Mouse (Mus musculus) v-Abl transformed pro-B cells (cell line): ENCODE data around the gene Rab4b.

Experiments used
- in situ Hi-C, 2 experiments: fragments of 400-800 bp; cut with MboI; formaldehyde crosslinking; loops; one replicate each; pipeline ENCODE4 v1.15.1; 2025; ENCODE audit not compliant: unreplicated experiment in 2 of 2

Gene Rab4b

DNA sequence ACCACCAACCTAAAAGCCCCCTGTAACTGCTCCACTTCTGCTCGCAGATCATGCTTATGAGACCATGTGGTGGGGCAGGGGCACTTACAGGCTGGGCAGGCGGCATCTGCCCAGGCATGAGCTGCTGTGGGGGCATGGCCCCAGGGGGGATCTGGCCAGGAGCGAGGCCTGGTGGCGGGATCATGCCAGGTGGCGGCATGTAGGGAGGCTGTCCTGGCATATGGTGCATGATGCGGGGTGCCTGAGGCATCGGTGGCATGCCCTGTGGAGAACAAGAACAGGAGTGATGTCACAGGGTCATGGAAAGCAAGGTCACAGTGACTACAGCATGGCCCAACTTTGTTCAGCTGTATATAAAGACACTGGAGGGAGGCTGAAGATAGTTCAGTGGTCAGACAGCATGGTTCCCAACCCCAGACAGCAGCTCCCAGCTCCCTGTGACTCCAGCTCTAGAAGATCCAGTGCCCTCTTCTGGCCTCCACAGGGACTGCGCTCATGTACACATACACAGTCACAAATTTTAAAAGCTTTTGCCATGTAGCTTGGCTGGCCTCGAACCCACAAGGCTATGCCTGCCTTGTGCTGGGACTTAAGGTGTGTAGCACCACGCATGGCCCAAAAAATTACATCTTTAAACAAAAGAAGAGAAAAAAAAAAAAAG is 10.7 kb upstream of the Rab4b start:
- in situ Hi-C loops: loop anchor here (5.0 to 25.0 kb wide), 2 partner anchors 38 to 398 kb away; partner anchors contain the start of genes Akt2 (in 1 of the 2) and Itpkc (in 1 of the 2)

DNA sequence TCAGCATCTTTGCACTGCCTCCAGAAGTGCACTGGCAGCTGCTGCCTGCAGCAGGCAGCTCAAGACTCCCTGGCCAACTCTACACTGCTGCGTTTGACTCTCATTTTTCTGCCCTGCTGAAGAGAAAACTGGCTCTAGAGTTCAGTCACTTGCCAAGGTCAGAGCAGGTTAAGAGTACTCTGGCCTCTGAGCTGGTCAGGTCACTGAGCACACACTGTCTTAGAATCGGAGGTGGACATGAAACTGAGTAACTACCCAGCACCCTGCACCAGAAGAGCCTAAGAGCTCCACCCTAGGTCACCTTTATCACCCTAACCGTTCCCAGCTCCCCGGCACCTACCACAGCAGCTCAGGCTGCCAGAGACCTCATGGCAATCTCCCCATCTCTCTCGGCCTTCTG is 7.3 kb upstream of the Rab4b start:
- in situ Hi-C loops: loop anchor here (5.0 to 25.0 kb wide), 2 partner anchors 41 to 401 kb away; partner anchors contain the start of genes Akt2 (in 1 of the 2) and Itpkc (in 1 of the 2)

DNA sequence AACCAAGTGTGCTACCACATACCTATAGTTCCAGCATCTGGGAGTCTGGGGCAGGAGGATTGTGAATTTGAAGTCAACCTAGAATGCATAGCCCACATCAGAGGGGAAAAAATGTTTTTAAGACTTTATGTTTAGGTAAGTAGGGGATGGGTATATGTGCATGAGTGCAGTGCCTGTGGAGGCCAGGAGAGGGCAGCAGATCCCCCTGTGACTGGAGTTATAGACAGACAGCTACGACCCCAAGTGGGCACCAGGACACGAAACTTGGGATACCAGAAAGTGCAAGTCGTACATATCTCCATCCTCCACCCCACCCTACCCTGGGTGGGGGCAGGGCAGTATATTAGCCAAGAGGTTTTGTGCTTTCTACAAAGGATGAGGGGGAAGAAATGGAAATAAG is 6.3 kb upstream of the Rab4b start:
- in situ Hi-C loops: loop anchor here (5.0 to 25.0 kb wide), 2 partner anchors 42 to 402 kb away; partner anchors contain the start of genes Akt2 (in 1 of the 2) and Itpkc (in 1 of the 2)

DNA sequence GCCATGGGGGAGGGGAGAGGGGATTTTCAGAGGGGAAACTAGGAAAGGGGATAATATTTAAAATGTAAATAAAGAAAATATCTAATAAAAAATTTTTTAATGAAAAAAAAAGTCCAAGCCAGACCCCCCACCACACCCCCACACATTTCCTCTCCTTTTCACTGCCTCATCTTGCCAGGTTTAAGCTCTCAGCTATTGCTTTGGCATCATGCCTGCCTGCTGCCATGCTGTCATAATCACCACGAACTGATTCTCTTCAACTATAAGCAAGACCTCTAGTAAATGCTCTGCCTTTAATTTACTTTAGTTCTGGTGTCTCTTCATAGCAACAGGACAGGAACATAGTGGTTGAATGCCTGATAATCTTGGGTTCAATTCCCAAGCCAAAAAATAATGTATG is 3.8 kb upstream of the Rab4b start:
- in situ Hi-C loops: loop anchor here in 1 of 2 experiments (25.0 kb wide), 1 partner anchor 405 kb away; the partner anchor contains the start of gene Akt2

DNA sequence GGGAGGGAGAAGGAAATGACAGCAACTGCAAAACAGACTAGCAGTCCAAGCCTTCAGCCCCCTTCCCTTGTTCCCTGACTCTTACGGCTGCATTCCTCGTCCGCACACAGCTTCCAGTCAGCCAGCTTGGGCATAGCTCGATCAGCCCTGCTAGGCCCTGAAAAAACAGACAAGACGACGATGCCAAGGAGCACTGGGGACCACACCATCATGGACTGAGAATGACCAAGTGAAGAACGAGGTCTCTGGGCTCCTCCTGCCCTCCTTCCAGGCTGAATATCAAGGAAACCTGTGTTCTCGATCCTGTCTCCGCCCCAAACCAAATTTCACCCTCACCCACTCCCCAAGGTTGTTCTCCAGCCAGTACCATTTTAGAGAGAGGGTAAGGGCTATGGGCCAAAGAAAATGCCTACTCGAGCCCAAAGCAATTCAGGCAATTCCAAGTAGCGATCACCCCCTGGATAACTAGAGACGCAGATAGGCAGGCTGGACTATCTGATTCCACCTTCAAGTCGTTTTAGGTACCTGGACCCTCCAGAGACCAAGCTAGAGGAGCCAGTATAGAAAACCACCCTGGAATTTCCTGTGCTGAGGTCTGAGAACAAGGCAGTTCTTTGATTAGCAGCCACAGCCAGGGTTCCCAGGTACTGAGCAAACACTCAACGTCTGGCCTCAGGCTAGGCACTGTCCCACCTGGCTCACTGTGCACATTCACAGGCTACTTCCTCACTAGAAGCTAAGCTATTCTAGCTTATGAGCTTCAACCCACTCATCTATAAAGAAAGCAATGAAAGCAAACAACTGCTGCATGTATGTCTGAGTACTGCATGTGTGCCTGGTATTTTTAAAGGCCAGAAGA is 2.4 kb upstream of the Rab4b start, which contains the start of the genes Gm21983 and Mia:
Gene Gm21983, minus strand, starts transcription at position 250 of the 859 bp plus-strand sequence.
Gene Mia, minus strand, starts transcription at position 321 of the 859 bp plus-strand sequence.
- in situ Hi-C loops: loop anchor here in 1 of 2 experiments (25.0 kb wide), 1 partner anchor 406 kb away; the partner anchor contains the start of gene Akt2

DNA sequence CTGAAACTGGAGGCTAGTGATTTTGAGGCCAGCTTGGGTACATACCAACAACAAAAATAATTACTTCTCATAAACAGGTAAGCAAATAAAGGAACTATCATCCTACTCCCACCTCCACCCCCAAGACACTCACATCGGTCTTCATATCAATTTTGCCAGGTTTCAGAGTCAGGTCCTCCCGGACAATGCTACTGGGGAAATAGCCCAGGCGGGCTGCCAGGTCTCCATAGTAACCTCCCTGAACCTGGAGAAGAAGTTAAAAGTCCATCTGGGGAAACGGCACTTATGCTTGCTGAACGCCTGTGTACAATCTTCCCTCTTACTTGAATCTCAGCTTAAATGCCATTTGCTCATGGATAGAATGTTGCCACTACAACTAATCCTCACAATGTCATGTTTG is 1.3 kb upstream of the Rab4b start:
- in situ Hi-C loops: loop anchor here in 1 of 2 experiments (25.0 kb wide), 1 partner anchor 407 kb away; the partner anchor contains the start of gene Akt2

DNA sequence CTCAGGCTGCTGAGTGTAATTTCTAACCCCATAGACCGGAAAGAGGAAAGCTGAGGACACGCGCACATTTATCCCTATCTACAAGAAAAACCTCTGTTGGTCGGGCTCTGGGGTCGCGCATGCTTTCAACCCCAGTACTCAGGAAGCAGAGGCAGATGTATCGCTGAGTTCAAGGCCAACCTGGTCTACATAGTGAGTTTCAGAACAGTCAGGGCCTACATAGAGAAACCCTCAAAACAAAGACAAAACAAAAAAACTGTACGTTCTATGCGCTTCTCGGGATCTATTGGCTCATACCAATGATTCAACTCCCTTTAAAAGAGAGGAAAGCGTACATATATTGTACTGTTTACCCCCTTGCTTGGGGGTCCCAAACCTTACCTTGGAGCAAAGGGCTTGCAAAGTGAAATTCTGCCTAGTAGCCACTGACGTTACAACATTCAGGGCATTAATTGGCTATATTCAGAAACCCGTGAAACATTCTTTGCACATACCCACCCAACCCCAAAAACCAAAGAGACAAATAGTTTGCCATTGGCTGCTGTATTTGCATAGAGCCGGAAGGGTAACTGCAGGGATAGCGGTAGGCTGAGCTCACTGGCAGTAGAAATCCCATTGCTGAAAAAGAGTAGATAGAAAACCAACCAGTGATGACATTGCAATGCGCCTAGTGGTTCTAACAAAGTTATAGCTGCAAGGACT is 672 bp upstream of the Rab4b start:
- in situ Hi-C loops: loop anchor here in 1 of 2 experiments (25.0 kb wide), 1 partner anchor 408 kb away; the partner anchor contains the start of gene Akt2

DNA sequence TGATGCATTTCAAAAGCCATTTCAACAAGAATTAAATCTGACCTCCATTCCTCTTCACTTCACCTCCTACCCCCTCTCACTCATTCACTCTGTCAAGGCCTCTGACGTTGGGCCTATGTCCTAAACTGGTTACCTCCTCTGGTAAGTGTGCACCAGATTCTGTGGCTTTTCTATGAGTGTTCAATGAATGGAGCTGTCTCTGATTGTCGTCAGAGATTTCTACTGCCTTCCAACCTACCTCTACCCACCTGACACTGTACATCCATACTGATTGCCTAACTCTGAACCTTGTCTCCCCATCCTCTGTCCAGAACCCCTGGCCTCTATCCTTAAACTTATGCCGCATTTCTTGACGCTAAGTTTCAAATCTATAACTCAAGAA is 763 bp downstream of the Rab4b start:
- in situ Hi-C loops: loop anchor here in 1 of 2 experiments (25.0 kb wide), 1 partner anchor 409 kb away; the partner anchor contains the start of gene Akt2

DNA sequence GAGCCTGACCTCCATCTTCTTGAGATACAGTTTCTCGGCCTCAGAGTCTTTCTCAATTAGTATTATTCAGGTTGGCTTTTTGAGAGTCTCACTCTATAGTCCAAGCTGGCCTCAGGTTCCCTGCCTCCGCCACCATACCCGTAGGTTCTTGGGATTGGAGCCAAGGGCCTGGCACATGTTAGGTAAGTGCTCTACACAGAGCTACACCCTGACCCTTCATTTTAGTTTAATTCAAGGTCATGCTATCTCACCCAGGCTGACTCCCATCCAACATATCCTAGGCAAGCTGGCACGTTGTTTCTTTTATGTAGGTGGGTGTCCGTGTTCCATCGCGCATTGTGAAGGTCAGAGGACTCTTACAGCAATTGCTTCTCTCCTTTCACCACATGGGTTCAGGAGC is 3.8 kb downstream of the Rab4b start:
- in situ Hi-C loops: loop anchor here in 1 of 2 experiments (25.0 kb wide), 2 partner anchors 412 to 1012 kb away; partner anchors contain the start of genes Akt2 and Dyrk1b

DNA sequence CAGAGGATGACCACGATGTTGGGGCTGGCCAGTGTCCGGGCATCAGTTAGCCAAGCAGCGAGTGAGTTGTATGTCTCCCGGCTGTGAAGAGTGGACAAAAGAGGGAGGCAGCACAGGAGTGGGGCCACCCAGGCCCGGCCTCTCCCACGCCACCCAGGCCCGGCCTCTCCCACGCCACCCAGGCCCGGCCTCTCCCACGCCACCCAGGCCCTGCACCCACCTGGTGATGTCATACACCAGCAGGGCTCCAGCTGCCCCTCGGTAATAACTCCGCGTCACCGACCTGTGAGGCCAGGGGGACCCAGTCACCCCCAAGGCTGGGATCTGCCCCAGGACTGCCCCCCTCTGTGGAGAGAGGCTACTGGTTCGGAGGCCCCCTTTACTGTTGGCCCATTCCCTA is 4.2 kb downstream of the Rab4b start:
- in situ Hi-C loops: loop anchor here in 1 of 2 experiments (25.0 kb wide), 1 partner anchor 1013 kb away; the partner anchor contains the start of gene Dyrk1b

DNA sequence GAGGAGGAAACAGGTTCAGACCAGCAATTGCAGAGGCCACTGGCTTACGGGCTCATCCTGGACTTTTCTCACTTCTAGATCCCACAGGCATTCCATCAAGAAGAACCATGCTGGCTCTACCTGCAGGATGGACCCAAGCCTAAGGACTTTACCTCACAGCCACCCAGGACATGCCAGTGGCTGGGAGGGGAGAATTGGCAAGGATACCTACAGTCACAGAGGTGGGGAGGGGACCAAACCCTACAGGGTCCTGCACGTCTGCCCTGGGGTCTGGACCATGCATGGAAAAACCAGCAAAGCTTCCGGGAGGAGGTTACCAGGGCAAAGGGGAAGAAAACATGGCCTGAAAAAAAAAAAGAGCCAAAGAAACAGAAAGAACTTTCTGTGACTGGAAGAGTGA is 7.7 kb downstream of the Rab4b start:
- in situ Hi-C loops: loop anchor here in 1 of 2 experiments (25.0 kb wide), 1 partner anchor 1016 kb away; the partner anchor contains the start of gene Dyrk1b

DNA sequence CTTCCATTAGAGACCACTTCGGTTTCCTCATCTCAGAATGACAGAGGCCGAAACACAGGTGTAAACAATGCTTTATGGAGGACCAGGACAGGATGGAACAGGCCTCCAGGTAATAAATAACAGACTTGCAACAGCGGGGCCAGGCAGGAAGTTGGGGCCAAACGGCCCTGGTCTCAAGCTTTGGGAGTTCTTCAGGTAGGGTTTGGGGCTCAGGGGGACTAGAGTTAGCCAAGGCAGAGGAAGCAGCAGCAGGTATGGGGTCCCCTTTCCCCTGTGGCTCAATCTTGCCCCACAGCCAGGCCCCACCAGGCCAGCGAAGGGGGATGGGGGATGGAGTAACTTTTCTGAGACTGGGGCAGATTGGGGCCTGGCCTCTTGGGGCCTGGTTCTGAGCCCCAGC is 10.3 kb downstream of the Rab4b start:
- in situ Hi-C loops: loop anchor here in 1 of 2 experiments (25.0 kb wide), 1 partner anchor 1019 kb away; the partner anchor contains the start of gene Dyrk1b

DNA sequence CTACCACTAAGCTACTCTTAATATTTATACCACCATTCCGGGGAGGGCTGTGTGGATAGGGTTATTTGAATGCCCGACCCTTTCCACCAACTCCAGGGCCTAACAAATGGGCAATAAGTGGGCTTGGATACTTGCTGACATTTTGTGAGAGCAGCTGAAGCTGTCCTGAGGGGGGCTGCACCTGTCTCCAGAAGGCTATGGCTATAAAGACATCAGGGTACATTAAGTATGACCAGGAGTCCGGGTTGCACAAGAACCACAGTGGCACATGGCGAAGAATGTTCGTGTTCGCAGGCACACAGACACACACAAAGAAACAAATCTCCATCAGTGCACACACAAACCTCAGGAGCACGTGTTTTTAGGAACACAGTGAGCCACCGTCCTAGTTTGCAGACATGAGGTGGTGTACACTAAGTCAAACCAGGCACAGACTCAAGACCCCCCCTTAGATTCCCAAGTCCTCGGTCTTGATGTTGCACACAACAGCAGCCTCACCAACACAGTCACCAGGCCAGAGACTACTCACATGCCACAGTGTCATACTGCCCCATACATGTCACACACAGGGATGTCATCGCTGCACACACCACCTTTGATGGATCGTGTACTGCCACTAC is 11.1 kb downstream of the Rab4b start:
- in situ Hi-C loops: loop anchor here in 1 of 2 experiments (25.0 kb wide), 1 partner anchor 1020 kb away; the partner anchor contains the start of gene Dyrk1b

DNA sequence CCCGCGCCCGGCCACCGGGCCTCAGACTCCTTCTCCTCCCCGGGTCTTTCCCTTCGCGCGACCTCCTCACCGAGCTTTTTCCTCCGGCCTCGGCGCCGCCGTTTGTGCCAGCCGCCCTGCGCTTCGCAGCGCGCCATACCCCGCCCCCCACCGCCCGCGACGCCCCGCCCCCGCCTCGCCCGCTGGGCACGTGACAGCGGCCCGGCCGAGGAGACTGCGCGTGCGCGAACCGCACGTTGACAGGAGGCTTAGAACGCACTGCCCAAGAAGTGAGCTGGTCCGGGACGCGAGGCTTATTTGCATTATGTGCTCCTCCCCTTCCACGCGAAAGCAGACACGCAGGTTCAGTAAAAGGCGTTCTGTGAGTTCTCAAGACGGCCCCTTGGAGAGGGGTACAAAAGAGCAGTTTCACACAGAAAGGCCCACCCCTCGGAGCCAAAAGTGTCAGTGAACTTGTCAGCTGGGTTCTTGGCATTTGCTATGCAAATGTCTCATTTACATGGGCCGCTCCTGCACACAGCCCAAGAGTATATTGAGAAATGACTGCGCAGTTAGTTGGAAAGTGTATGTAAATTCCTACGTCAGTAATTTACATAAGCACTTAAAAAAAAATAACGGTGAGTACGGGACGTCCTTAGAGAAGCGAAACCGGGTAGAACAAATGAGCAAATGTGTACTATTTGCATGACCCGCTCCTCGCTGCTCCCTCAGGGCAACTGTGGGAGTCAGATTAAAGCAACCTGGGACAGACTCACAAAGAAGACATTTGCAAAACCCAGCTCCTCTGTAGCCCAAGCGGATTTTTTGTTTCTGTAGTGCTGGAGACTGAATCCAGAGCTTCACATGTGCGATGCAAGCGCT is 11.9 kb downstream of the Rab4b start, which contains the start of gene Egln2:
Gene Egln2, minus strand, starts transcription at position 189 of the 861 bp plus-strand sequence.
- in situ Hi-C loops: loop anchor here in 1 of 2 experiments (25.0 kb wide), 1 partner anchor 1020 kb away; the partner anchor contains the start of gene Dyrk1b

DNA sequence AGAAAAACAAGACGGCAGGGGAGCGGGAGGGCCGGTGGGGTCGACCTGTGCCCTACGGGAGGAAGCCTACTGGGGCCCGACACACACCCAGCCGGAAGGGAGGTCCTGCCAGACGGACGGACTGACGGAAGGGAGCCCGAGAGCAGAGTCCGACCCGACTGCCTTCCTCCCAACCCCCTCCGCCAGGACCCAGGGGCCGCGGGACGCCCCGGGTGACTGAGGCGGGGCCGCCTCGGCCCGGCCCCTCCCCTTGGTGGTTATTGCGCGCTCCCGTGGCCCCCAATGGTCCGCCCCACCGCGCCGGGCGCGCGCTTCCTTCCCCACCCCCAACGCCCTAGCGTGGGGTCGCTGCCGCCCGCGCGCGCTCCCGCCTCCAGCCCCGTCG is 12.5 kb downstream of the Rab4b start:
- in situ Hi-C loops: loop anchor here in 1 of 2 experiments (25.0 kb wide), 1 partner anchor 1021 kb away; the partner anchor contains the start of gene Dyrk1b

DNA sequence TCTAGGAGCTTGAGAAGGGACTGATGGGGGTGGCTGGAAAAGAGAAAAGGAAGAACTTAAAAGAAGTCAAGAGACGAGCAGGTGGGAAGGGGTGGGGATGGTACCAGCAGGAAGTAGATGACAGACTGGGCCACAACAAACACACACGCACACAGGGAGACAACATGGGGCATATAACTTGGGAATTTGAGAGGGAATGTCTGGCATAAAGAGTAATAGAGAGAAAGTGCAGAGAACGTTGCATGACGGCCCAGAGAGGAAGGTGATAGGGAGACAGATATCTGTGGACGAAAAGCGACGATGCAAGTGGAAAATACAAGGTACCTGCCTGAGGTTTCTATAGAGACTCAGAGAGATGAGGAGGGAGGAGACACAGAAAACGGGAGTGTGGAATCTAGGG is 13.0 kb downstream of the Rab4b start:
- in situ Hi-C loops: loop anchor here in 1 of 2 experiments (25.0 kb wide), 1 partner anchor 1022 kb away; the partner anchor contains the start of gene Dyrk1b

DNA sequence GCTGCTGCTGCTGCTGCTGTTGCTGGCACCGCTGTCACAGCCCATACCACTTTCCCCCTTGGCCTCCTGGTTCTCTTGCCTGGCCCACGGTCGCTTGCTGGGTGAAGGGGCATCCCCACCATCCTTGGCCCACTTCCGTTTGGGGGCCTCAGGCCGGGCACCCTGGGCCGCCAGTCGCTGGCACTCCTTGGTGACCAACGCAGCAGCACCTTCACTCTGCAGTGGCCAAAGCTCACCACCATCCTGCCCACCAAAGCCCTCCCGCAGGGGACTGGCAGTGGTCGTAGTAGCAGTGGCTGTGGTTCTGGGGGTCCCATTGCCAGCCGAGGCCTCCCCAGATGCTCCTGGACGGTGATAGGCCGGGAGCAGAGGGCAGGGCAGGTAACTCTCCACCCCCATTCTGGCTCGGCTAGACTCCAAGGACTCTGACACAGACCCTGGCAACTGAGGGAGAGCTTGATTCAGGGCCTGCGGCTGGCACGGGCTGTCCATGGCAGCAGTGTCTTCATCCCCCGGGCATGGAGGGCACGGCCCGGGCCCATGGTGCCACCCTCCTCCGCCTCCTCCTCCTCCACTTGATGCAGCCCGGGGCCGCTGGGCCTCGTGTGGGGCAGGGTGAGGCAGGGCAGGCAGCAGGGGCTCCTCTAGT is 13.6 kb downstream of the Rab4b start:
- in situ Hi-C loops: loop anchor here in 1 of 2 experiments (25.0 kb wide), 1 partner anchor 1022 kb away; the partner anchor contains the start of gene Dyrk1b
